Mouse (Mus musculus): ENCODE measurements around the gene Gm7029. TPM values are rescaled to one million over a fixed set of nuclear protein-coding genes. Genes with fewer than 3 reads are reported as not detected.
A peak's percentile ranks its signal among the peaks of the same experiment; 100 is the strongest.

The Gm7029 gene
- polyA plus RNA-seq, 1 experiment from 2014 or later: not detected

DNA sequence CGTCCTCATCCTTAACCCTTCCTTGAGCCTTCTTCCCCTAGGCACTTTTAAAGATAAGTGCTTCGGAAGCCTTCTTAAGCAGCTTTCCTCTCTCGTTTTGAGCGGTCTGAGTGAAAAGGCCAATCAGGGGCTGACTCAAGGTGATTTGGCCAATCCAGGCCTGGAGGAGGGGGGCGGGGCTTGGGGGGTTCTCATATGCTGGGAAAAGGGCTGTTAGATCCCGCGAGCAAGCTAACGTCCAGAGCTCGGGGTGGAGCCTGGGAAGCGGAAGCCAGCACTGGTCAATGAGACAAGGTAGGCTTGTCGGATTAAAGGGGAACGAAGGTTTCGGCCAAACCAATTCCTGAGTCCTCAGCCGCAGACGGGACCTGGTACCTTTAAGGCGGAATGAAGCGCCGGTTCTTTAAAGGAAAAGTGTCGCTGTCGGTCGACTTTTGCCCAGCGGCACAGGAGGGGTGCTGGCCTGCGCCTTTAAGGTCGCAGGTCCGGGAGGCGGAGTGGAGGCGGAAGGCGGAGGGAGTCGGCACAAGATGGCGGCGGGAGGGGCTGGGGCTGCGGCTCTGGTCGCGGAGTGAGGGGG, 42.1 kb downstream of the Gm7029 start, which contains the start of the genes Tapbp and Zbtb22:
TSS of gene Tapbp (plus strand) at position 229 of the 580 bp plus-strand sequence.
TSS of gene Zbtb22 (plus strand) at position 234 of the 580 bp plus-strand sequence.
- under 1% methylated on average over 34 of the region's 34 CpGs for WGBS
- H3K27ac ChIP-seq (ENCODE audit: low read length): peak within 1 kb of the TSS; percentile 83
- H3K4me3 ChIP-seq (replicated peaks; ENCODE audit: low read length): peak within 1 kb of the TSS; percentile 64
- H3K36me3 ChIP-seq (ENCODE audit: control insufficient read depth, insufficient read depth, low read length): peaks cover 27% of the 10 kb centered on the region
- no peaks in the 10 kb centered on the region for H3K27me3 ChIP-seq (ENCODE audit: control insufficient read depth, insufficient read depth, low read length)
- H3K9me3 ChIP-seq (replicated peaks; ENCODE audit: control insufficient read depth, low read length): no peaks in the 10 kb centered on the region
- peak; percentile 92 for ATAC-seq (ENCODE audit: insufficient read depth, low FRiP score)
- H3K9ac ChIP-seq (ENCODE audit: low read length): peak within 1 kb of the TSS; percentile 76
- peaks cover 23% of the 10 kb centered on the region for H3K4me1 ChIP-seq (ENCODE audit: control insufficient read depth, insufficient read depth, low read length)
- peak within 1 kb of the TSS; percentile 73 for H3K4me2 ChIP-seq (ENCODE audit: low read depth, low read length)

DNA sequence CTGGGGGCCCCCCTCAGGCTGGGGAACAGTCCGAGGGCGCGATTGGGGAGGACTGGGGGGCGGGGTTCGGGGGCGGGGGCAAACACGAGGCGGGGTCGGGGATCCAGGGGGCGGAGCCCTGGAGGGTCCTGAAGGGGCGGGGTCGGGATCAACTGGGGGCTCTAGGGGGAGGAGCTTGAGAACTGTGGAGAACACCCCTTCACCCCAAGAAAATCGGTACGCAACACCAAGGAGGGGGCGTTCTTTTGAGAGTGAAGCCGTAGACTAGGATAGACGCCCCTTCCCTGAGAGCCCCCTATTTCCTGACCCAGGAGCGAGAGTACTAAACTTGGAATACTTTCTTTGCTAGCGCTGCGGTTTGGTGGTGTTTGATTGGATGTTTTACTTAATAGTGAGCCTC, 42.7 kb downstream of the Gm7029 start:
- Histone ChIP-seq H3K4me3 (replicated peaks; ENCODE audit: low read length) (peak overlapping the region; percentile 64), H3K9ac (ENCODE audit: low read length) (peak overlapping the region; percentile 76), H3K4me1 (ENCODE audit: control insufficient read depth, insufficient read depth, low read length) (peaks cover 23% of the 10 kb centered on the region), H3K27ac (ENCODE audit: low read length) (peak overlapping the region; percentile 83), H3K4me2 (ENCODE audit: low read depth, low read length) (peak overlapping the region; percentile 73), H3K27me3 (ENCODE audit: control insufficient read depth, insufficient read depth, low read length) (no peaks in the 10 kb centered on the region), H3K36me3 (ENCODE audit: control insufficient read depth, insufficient read depth, low read length) (peaks cover 27% of the 10 kb centered on the region), H3K9me3 (replicated peaks; ENCODE audit: control insufficient read depth, low read length) (no peaks in the 10 kb centered on the region)
- ATAC-seq (ENCODE audit: insufficient read depth, low FRiP score): peak; percentile 9
- under 1% methylated on average over 14 of the region's 20 CpGs for WGBS

DNA sequence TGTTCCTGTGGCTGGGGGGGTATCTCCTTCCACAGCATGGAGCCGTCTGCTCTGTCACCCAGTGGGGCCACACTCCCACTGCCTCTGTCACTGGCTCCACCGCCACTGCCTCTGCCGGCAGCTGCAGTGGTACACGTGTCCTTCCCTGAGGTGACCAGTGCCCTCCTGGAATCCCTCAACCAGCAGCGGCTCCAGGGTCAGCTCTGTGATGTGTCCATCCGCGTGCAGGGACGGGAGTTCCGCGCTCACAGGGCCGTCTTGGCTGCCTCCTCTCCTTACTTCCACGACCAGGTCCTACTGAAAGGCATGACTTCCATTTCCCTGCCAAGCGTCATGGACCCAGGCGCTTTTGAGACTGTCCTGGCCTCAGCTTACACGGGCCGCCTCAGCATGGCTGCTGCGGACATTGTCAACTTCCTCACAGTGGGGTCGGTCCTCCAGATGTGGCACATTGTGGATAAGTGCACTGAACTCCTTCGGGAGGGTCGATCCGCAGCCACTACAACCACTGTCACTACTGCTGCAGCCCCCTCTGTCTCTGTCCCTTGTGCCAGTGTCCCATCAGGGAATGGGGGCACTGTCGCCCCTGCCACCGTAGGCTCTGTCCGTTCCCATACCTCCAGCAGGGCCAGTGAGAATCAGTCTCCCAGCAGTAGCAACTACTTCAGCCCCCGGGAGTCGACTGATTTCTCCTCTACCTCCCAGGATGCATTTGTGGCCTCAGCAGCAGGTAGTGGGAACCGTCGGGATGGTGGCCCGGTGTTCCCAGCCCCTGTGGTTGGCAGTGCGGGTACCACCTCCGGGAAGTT, 43.4 kb downstream of the Gm7029 start:
- Histone ChIP-seq H3K27ac (ENCODE audit: low read length) (no peak overlapping the region), H3K9ac (ENCODE audit: low read length) (peak overlapping the region; percentile 76)
- 73% methylated on average over 31 of the region's 31 CpGs for WGBS

DNA sequence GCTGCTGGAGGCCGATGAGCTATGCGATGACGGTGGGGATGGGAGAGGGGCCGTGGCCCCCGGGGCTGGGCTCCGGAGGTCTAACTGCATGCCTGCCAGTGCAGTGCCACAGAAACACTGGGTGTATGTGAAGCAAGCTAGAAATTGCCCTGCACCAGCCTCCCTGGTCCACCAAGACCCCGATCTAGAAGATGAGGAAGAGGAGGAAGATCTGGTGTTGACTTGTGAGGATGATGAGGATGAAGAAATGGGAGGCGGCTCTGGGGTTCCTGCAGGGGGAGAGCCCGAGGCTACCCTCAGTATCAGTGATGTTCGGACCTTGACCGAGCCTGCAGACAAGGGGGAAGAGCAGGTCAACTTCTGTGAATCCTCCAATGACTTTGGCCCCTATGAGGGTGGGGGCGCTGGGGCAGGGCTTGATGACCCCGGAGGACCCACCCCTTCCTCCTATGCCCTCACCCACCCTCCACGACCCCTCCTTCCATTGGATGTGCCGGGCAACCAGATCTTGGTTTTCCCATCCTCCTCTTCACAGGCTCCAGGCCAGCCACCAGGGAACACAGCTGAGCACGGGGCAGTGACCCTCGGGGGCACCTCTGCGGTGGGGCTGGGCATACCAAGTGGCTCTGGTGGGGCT, 44.1 kb downstream of the Gm7029 start:
- H3K9ac ChIP-seq (ENCODE audit: low read length): no peak overlapping the region
- no peak overlapping the region for H3K4me2 ChIP-seq (ENCODE audit: low read depth, low read length)
- H3K4me3 ChIP-seq (replicated peaks; ENCODE audit: low read length): no peak overlapping the region
- H3K36me3 ChIP-seq (ENCODE audit: control insufficient read depth, insufficient read depth, low read length): peaks cover 16% of the 10 kb centered on the region
- 84% methylated on average over 18 of the region's 18 CpGs for WGBS
- ATAC-seq (ENCODE audit: insufficient read depth, low FRiP score): no peak
- no peaks in the 10 kb centered on the region for H3K27me3 ChIP-seq (ENCODE audit: control insufficient read depth, insufficient read depth, low read length)
- H3K27ac ChIP-seq (ENCODE audit: low read length): no peak overlapping the region
- H3K4me1 ChIP-seq (ENCODE audit: control insufficient read depth, insufficient read depth, low read length): peaks cover 23% of the 10 kb centered on the region
- no peaks in the 10 kb centered on the region for H3K9me3 ChIP-seq (replicated peaks; ENCODE audit: control insufficient read depth, low read length)

More for the DNA sequence above, 43.4 kb downstream of the Gm7029 start:
- H3K4me1 ChIP-seq (ENCODE audit: control insufficient read depth, insufficient read depth, low read length): peaks cover 23% of the 10 kb centered on the region
- H3K4me3 ChIP-seq (replicated peaks; ENCODE audit: low read length): peak overlapping the region; percentile 64
- peaks cover 22% of the 10 kb centered on the region for H3K36me3 ChIP-seq (ENCODE audit: control insufficient read depth, insufficient read depth, low read length)
- no peaks in the 10 kb centered on the region for H3K27me3 ChIP-seq (ENCODE audit: control insufficient read depth, insufficient read depth, low read length)
- H3K4me2 ChIP-seq (ENCODE audit: low read depth, low read length): peak overlapping the region; percentile 73
- no peaks in the 10 kb centered on the region for H3K9me3 ChIP-seq (replicated peaks; ENCODE audit: control insufficient read depth, low read length)
- ATAC-seq (ENCODE audit: insufficient read depth, low FRiP score): no peak

DNA sequence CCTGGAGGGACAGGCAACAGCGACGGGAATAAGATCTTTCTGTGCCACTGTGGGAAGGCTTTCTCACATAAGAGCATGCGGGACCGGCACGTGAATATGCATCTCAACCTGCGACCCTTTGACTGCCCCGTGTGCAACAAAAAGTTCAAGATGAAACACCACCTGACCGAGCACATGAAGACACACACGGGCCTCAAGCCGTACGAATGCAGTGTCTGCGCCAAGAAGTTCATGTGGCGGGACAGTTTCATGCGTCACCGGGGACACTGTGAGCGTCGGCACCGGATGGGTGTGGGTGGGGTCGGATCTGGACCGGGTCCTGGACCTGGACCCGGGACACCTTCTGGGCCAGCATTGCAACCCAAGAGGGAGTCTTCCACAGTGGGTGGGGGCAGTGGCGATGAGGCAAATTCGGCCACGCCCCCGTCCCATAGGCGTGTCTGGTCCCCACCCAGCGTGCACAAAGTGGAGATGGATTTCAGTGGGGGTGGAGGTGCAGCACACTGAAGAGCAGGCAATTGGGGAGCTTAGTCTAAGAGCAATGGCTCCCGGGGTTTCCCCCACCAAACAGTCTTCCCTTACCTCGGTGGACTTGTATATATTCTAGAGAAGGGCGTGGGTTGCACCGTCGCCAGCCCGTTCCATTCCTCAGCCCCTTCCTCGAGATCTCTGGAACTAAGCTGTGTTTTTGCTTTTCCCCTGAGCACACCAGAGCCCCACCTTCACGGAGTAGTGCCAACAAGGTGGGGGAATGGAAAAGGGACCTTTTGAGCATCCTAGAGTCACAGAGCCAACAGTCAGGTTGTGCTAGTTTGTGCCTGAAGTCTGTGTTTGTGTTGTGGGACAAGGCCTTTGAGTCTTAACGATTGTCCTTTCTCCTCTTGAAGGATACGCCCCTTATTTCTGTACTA, 44.9 kb downstream of the Gm7029 start:
- peak overlapping the region; percentile 86 for H3K27ac ChIP-seq (ENCODE audit: low read length)
- H3K4me1 ChIP-seq (ENCODE audit: control insufficient read depth, insufficient read depth, low read length): peaks cover 23% of the 10 kb centered on the region
- peaks cover 11% of the 10 kb centered on the region for H3K36me3 ChIP-seq (ENCODE audit: control insufficient read depth, insufficient read depth, low read length)
- no peaks in the 10 kb centered on the region for H3K9me3 ChIP-seq (replicated peaks; ENCODE audit: control insufficient read depth, low read length)
- H3K27me3 ChIP-seq (ENCODE audit: control insufficient read depth, insufficient read depth, low read length): no peaks in the 10 kb centered on the region
- 51% methylated on average over 37 of the region's 37 CpGs for WGBS
- peak overlapping the region; percentile 98 for H3K4me2 ChIP-seq (ENCODE audit: low read depth, low read length)
- H3K9ac ChIP-seq (ENCODE audit: low read length): peak overlapping the region; percentile 78
- no peak for ATAC-seq (ENCODE audit: insufficient read depth, low FRiP score)
- peak overlapping the region; percentile 66 for H3K4me3 ChIP-seq (replicated peaks; ENCODE audit: low read length)

DNA sequence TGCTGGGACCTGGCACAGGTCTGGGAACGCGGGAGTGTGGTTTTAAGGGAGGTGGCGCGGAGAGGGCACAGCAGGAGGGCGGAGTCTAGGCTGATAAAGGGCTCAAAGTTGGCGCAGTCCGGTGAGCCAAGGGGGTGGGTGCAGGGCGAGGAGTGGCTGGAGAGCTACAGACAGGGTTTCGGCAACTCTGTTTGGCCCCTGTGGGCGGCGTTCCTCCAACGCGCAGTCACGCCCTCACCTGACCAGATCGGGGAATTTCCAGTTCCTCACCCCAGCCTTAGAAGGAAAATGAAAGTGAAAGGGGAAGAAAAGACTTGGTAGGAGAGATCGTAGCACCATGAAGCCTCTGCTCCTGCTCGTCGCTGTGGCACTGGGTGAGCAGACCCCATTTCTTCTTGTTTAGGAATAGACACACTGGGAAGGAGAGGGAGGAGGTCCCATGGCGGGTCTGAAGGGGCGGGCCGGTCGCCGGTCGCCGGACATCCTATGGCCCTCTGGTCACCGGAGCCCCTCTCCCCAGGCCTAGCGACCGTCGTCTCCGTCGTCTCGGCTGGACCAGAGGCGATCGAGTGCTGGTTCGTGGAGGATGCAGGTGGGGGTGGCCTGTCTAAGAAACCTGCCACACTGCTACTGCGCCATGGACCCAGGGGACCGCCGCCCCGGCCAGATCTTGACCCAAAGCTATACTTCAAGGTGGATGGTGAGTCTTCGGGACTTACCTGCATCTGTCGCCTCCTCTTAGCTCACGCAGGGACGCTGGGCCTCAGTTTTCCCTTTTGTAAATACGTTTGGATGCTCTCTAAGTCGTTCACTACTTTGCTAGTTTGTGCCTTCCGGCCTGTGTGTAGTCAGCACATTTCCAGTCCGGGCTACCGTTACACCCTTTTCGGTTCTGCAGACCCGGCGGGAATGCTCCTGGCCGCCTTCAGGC, 46.0 kb downstream of the Gm7029 start:
- Histone ChIP-seq H3K9ac (ENCODE audit: low read length) (peak overlapping the region; percentile 78), H3K4me3 (replicated peaks; ENCODE audit: low read length) (peak overlapping the region; percentile 66), H3K27me3 (ENCODE audit: control insufficient read depth, insufficient read depth, low read length) (no peaks in the 10 kb centered on the region), H3K36me3 (ENCODE audit: control insufficient read depth, insufficient read depth, low read length) (0 out of 2 replicates have a peak, but pooled peaks cover 4% of the 10 kb centered on the region), H3K9me3 (replicated peaks; ENCODE audit: control insufficient read depth, low read length) (no peaks in the 10 kb centered on the region), H3K27ac (ENCODE audit: low read length) (peak overlapping the region; percentile 86), H3K4me1 (ENCODE audit: control insufficient read depth, insufficient read depth, low read length) (peaks cover 23% of the 10 kb centered on the region), H3K4me2 (ENCODE audit: low read depth, low read length) (peak overlapping the region; percentile 98)
- peak; percentile 67 for ATAC-seq (ENCODE audit: insufficient read depth, low FRiP score)
- under 1% methylated on average over 52 of the region's 52 CpGs for WGBS

DNA sequence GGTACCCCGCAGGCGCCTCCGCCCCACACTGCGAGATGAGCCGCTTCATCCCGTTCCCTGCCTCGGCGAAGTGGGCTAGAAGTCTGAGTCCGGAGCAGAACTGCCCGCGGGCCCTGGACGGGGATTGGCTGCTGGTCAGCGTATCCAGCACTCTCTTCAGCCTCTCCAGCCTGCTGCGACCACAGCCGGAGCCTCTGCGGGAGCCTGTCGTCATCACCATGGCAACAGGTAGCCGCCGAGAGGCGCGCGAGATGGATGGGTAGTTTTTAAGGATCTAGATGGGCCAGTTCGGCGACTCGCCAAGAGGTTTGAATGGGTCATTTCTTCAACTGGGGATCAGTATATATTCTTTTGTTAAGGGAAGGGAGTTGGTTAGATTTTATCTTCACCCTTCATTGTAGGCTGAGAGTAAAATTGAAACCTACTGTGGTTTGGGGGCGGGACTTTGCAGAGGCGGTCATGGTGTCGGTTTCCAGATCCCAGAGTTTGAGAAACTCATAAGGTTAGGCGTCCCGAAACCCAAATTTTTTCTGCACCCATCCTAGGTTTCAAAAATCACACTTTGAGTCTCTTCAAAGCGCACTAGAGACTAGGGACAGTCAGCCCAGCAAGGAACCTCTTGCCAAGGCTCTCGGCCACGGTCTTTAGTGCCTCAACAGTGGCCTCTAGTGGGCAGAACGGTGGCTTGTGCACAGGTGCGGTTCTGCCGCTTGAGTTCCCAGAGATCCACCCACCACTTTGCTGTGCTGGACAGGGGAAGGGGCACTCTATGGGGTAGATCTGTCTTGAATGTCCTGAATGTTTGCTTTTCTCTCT, 46.9 kb downstream of the Gm7029 start:
- ATAC-seq (ENCODE audit: insufficient read depth, low FRiP score): peak; percentile 16; the same call in 1 of the 2 replicates
- peak overlapping the region; percentile 78 for H3K9ac ChIP-seq (ENCODE audit: low read length)
- peak overlapping the region; percentile 66 for H3K4me3 ChIP-seq (replicated peaks; ENCODE audit: low read length)
- H3K9me3 ChIP-seq (replicated peaks; ENCODE audit: control insufficient read depth, low read length): no peaks in the 10 kb centered on the region
- H3K27ac ChIP-seq (ENCODE audit: low read length): peak overlapping the region; percentile 86
- 0 out of 2 replicates have a peak, but pooled peaks cover 4% of the 10 kb centered on the region for H3K36me3 ChIP-seq (ENCODE audit: control insufficient read depth, insufficient read depth, low read length)
- peaks cover 18% of the 10 kb centered on the region for H3K4me1 ChIP-seq (ENCODE audit: control insufficient read depth, insufficient read depth, low read length)
- WGBS: under 1% methylated on average over 36 of the region's 36 CpGs
- no peaks in the 10 kb centered on the region for H3K27me3 ChIP-seq (ENCODE audit: control insufficient read depth, insufficient read depth, low read length)
- H3K4me2 ChIP-seq (ENCODE audit: low read depth, low read length): peak overlapping the region; percentile 98

Data from stomach, embryonic 16.5 days (tissue).